13 mouse cellular contexts compared by ENCODE assay signal in genomic region chr1:86343969-86344861, GRCm38 (mm10). TPM values are rescaled to one million over a fixed set of nuclear protein-coding genes. Genes with fewer than 3 reads are reported as not detected.
DNase-seq lines count a peak whose midpoint lies in the region; ATAC-seq and TF ChIP-seq lines count a peak whose summit lies in the region.
"Had no signal": no experiment of that assay in that cellular context is flagged by ENCODE, and none has a peak within 500 bp of the region (broad histone marks: within the 10 kb centered on the region; RNA-seq: fewer than 3 reads in every experiment).

No protein-coding gene starts in this region.

- no peak for TF ChIP-seq RAD21 in MEL (IDR thresholded peaks at IDR 0.05; ENCODE audit: low read depth, low read length)

- no peaks in the 10 kb centered on the region for H3K27me3 ChIP-seq in liver, embryonic 11.5 days (replicated peaks; ENCODE audit: control insufficient read depth, insufficient read depth, low read length)
- H3K27me3 ChIP-seq in MEL (ENCODE audit: control insufficient read depth in 1 of 2, insufficient read depth in 2 of 2, low read length in 2 of 2): no peaks in the 10 kb centered on the region
- H3K27me3 ChIP-seq in splenic B cell, adult 2 months (ENCODE audit: control insufficient read depth, insufficient read depth, low read length, poor library complexity, severe bottlenecking): no peaks in the 10 kb centered on the region
- H3K27me3 ChIP-seq in midbrain, embryonic 10.5 days (ENCODE audit: low read depth, poor library complexity, severe bottlenecking): no peaks in the 10 kb centered on the region
- H3K27me3 ChIP-seq in neural tube, embryonic 15.5 days (replicated peaks): no peaks in the 10 kb centered on the region
- H3K27me3 ChIP-seq in heart, embryonic 10.5 days (ENCODE audit: insufficient read depth, poor library complexity, severe bottlenecking): no peaks in the 10 kb centered on the region
- H3K27me3 ChIP-seq: heart, embryonic 15.5 days; neural tube, embryonic 13.5 days had no signal

- TF ChIP-seq CTCF in MEL (IDR thresholded peaks at IDR 0.05 in 2 of 3, conservative IDR thresholded peaks at IDR 0.05 in 1 of 3; ENCODE audit: control insufficient read depth in 1 of 3, insufficient read depth in 1 of 3, low read depth in 2 of 3, low read length in 3 of 3, poor library complexity in 1 of 3, severe bottlenecking in 1 of 3): no peak

- no peak overlapping the region for H3K4me3 ChIP-seq in liver, embryonic 11.5 days (ENCODE audit: low read depth, low read length)
- H3K4me3 ChIP-seq in MEL (ENCODE audit: control insufficient read depth in 1 of 2, insufficient read depth in 1 of 2, low read depth in 2 of 2, low read length in 2 of 2): no peak overlapping the region
- H3K4me3 ChIP-seq in midbrain, embryonic 10.5 days: no peak overlapping the region
- H3K4me3 ChIP-seq in neural tube, embryonic 15.5 days (replicated peaks): no peak overlapping the region
- no peak overlapping the region for H3K4me3 ChIP-seq in heart, embryonic 10.5 days
- H3K4me3 ChIP-seq: heart, embryonic 15.5 days; neural tube, embryonic 13.5 days had no signal

- no peak for DNase-seq in liver, embryonic 11.5 days (ENCODE audit: low spot score)
- DNase-seq in liver (no peak), MEL (ENCODE audit: low read depth, low spot score) (peak; percentile 85)
- peak; percentile 34 for DNase-seq in lung, postnatal 10 days
- DNase-seq in splenic B cell, adult 2 months (ENCODE audit: low read depth, low spot score): peak; percentile 38
- no peak for DNase-seq in midbrain, embryonic 10.5 days (ENCODE audit: low spot score)
- no peak for DNase-seq in heart, embryonic 10.5 days (ENCODE audit: low spot score)
- DNase-seq: kidney, postnatal 14 days had no signal

- H3K9ac ChIP-seq in liver, embryonic 11.5 days (ENCODE audit: low read depth, low read length): no peak overlapping the region
- no peak overlapping the region for H3K9ac ChIP-seq in MEL (ENCODE audit: control insufficient read depth, low read depth, low read length, poor library complexity, severe bottlenecking)
- H3K9ac ChIP-seq in neural tube, embryonic 15.5 days (replicated peaks): no peak overlapping the region
- H3K9ac ChIP-seq: heart, embryonic 15.5 days; neural tube, embryonic 13.5 days had no signal

- no peaks in the 10 kb centered on the region for H3K4me1 ChIP-seq in liver, embryonic 11.5 days (replicated peaks; ENCODE audit: control insufficient read depth, insufficient read depth, low read length)
- peaks cover 0 to 6% of the 10 kb centered on the region in 2 experiments; a peak in 2 of 4 replicates for H3K4me1 ChIP-seq in MEL (ENCODE audit: control insufficient read depth in 1 of 2, insufficient read depth in 2 of 2, low read length in 2 of 2)
- H3K4me1 ChIP-seq in midbrain, embryonic 10.5 days: no peaks in the 10 kb centered on the region
- H3K4me1 ChIP-seq in neural tube, embryonic 15.5 days: no peaks in the 10 kb centered on the region
- H3K4me1 ChIP-seq in heart, embryonic 10.5 days: no peaks in the 10 kb centered on the region
- H3K4me1 ChIP-seq: heart, embryonic 15.5 days; neural tube, embryonic 13.5 days had no signal

- TF ChIP-seq EP300 in MEL (IDR thresholded peaks at IDR 0.05; ENCODE audit: low read depth in 1 of 2, low read length in 2 of 2): no peak; a peak in 1 of 4 replicates

- peak overlapping the region; percentile 21; the same call in 1 of the 2 replicates for H3K27ac ChIP-seq in liver, embryonic 11.5 days (ENCODE audit: low read depth, low read length)
- H3K27ac ChIP-seq in MEL (ENCODE audit: control insufficient read depth, low read depth, low read length): peak overlapping the region; percentile 66
- H3K27ac ChIP-seq in midbrain, embryonic 10.5 days (replicated peaks): no peak overlapping the region
- no peak overlapping the region for H3K27ac ChIP-seq in neural tube, embryonic 15.5 days (replicated peaks)
- H3K27ac ChIP-seq in heart, embryonic 10.5 days: no peak overlapping the region
- H3K27ac ChIP-seq: heart, embryonic 15.5 days; neural tube, embryonic 13.5 days; stomach, postnatal 0 days had no signal

- H3K4me2 ChIP-seq in liver, embryonic 11.5 days: no peak overlapping the region
- H3K4me2 ChIP-seq in neural tube, embryonic 15.5 days: no peak overlapping the region
- H3K4me2 ChIP-seq: heart, embryonic 15.5 days; neural tube, embryonic 13.5 days had no signal

- no peaks in the 10 kb centered on the region for H3K79me2 ChIP-seq in MEL (ENCODE audit: control insufficient read depth, insufficient read depth, low read length, poor library complexity)

- peak in 1 of 2 experiments; percentile 68; a peak in 2 of 4 replicates for TF ChIP-seq POLR2A in MEL (IDR thresholded peaks at IDR 0.05; ENCODE audit: control insufficient read depth in 1 of 2, insufficient read depth in 1 of 2, low read depth in 1 of 2, low read length in 2 of 2, poor library complexity in 1 of 2)

- 44% methylated on average over 4 of the region's 4 CpGs for WGBS in liver, embryonic 11.5 days
- WGBS in midbrain, embryonic 10.5 days: 82% methylated on average over 4 of the region's 4 CpGs
- WGBS in neural tube, embryonic 15.5 days: 77% methylated on average over 4 of the region's 4 CpGs
- 61% methylated on average over 4 of the region's 4 CpGs for WGBS in heart, embryonic 10.5 days

- no peak for ATAC-seq in liver, embryonic 11.5 days (replicated peaks; ENCODE audit: low FRiP score)
- ATAC-seq in neural tube, embryonic 15.5 days (ENCODE audit: low FRiP score): no peak
- ATAC-seq: hindbrain, embryonic 16.5 days had no signal

- H3K36me3 ChIP-seq in liver, embryonic 11.5 days (ENCODE audit: control insufficient read depth, insufficient read depth, low read length): peaks cover 14% of the 10 kb centered on the region
- peaks cover 11 to 42% of the 10 kb centered on the region in 2 experiments; a peak in 3 of 4 replicates for H3K36me3 ChIP-seq in MEL (ENCODE audit: control insufficient read depth in 1 of 2, insufficient read depth in 2 of 2, low read length in 2 of 2)
- peaks cover 2% of the 10 kb centered on the region for H3K36me3 ChIP-seq in splenic B cell, adult 2 months (ENCODE audit: control insufficient read depth, insufficient read depth, low read length, poor library complexity, severe bottlenecking)
- peaks cover 49% of the 10 kb centered on the region for H3K36me3 ChIP-seq in midbrain, embryonic 10.5 days
- H3K36me3 ChIP-seq in neural tube, embryonic 15.5 days: peaks cover 26% of the 10 kb centered on the region
- peaks cover 30% of the 10 kb centered on the region for H3K36me3 ChIP-seq in heart, embryonic 10.5 days

- H3K9me3 ChIP-seq in liver, embryonic 11.5 days (ENCODE audit: control insufficient read depth, low read length): no peaks in the 10 kb centered on the region
- H3K9me3 ChIP-seq in MEL (replicated peaks; ENCODE audit: insufficient read depth, low read length): no peaks in the 10 kb centered on the region
- H3K9me3 ChIP-seq in midbrain, embryonic 10.5 days (replicated peaks): no peaks in the 10 kb centered on the region
- no peaks in the 10 kb centered on the region for H3K9me3 ChIP-seq in neural tube, embryonic 15.5 days (replicated peaks)
- H3K9me3 ChIP-seq in heart, embryonic 10.5 days: no peaks in the 10 kb centered on the region
- H3K9me3 ChIP-seq: heart, embryonic 15.5 days; neural tube, embryonic 13.5 days had no signal

TF ChIP-seq in MEL, 35 proteins besides CTCF, POLR2A, EP300 and RAD21 (continues in another document):
- TF ChIP-seq MAFK (IDR thresholded peaks at IDR 0.05; ENCODE audit: borderline replicate concordance, low read depth, low read length): no peak
- TF ChIP-seq ZKSCAN1 (IDR thresholded peaks at IDR 0.05; ENCODE audit: low read depth, low read length): no peak
- TF ChIP-seq MEF2A (IDR thresholded peaks at IDR 0.05; ENCODE audit: extremely low read depth, insufficient replicate concordance, low read depth, low read length, poor library complexity, severe bottlenecking): no peak
- no peak for TF ChIP-seq UBTF (IDR thresholded peaks at IDR 0.05; ENCODE audit: borderline replicate concordance, insufficient read depth, low read depth, low read length)
- TF ChIP-seq GABPA (IDR thresholded peaks at IDR 0.05; ENCODE audit: low read depth, low read length): no peak
- peak; percentile 41; the same call in 1 of the 2 replicates for TF ChIP-seq NELFE (IDR thresholded peaks at IDR 0.05; ENCODE audit: low read depth, low read length)
- peak; percentile 73 for TF ChIP-seq ZMIZ1 (IDR thresholded peaks at IDR 0.05; ENCODE audit: low read depth, low read length)
- TF ChIP-seq MAZ (IDR thresholded peaks at IDR 0.05; ENCODE audit: low read depth, low read length): no peak
- no peak for TF ChIP-seq ZC3H11A (IDR thresholded peaks at IDR 0.05; ENCODE audit: low read depth, low read length)
- 0 out of 2 replicates have a peak, but pooled peaks have one; percentile 27 for TF ChIP-seq BHLHE40 (IDR thresholded peaks at IDR 0.05; ENCODE audit: borderline replicate concordance, low read depth, low read length)
- TF ChIP-seq MXI1 (IDR thresholded peaks at IDR 0.05; ENCODE audit: low read depth, low read length): no peak
- TF ChIP-seq NRF1 (IDR thresholded peaks at IDR 0.05; ENCODE audit: insufficient read depth, low read depth, low read length, poor library complexity, severe bottlenecking): no peak
- TF ChIP-seq HCFC1 (IDR thresholded peaks at IDR 0.05; ENCODE audit: low read depth, low read length): peak; percentile 32; the same call in 1 of the 2 replicates
- no peak for TF ChIP-seq JUND (IDR thresholded peaks at IDR 0.05; ENCODE audit: low read depth, low read length)

RNA-seq across cellular contexts. Expression of gene Ncl, which starts 15.0 kb away (rescaled TPM):
- 828 and 901 TPM in 2 replicates for polyA plus RNA-seq in liver, embryonic 11.5 days (2014; fragmentation: Nextera tagmentation; extraction: Ambion mirVana)
- 370 and 422 TPM in 2 replicates for total RNA-seq in MEL (2012; rRNA removed)
- polyA plus RNA-seq in MEL (2012; ENCODE audit: insufficient read depth in 1 of 2, insufficient read length in 2 of 2, low read depth in 1 of 2, low replicate concordance in 2 of 2, missing spikeins in 1 of 2): 1,000 to 10,000 TPM in 1 of 2 experiments, 100 to 1,000 TPM in 1; 246 to 1,708 TPM
- polyA plus RNA-seq in midbrain, embryonic 10.5 days (2016; fragmentation: Nextera tagmentation; extraction: Ambion mirVana): 447 and 502 TPM in 2 replicates
- 189 and 296 TPM in 2 replicates for polyA plus RNA-seq in neural tube, embryonic 15.5 days (2015; fragmentation: Nextera tagmentation; extraction: Ambion mirVana)
- polyA plus RNA-seq in heart, embryonic 10.5 days (2016; fragmentation: Nextera tagmentation; extraction: Ambion mirVana): 345 and 518 TPM in 2 replicates

RNA-seq across cellular contexts. Expression of gene B3gnt7, which starts 41.6 kb away (rescaled TPM):
- polyA plus RNA-seq in liver, embryonic 11.5 days (2014; fragmentation: Nextera tagmentation; extraction: Ambion mirVana): 8.9 TPM in 2 replicates
- total RNA-seq in MEL (2012; rRNA removed): not detected in 2 replicates
- polyA plus RNA-seq in MEL (2012; ENCODE audit: insufficient read depth in 1 of 2, insufficient read length in 2 of 2, low read depth in 1 of 2, low replicate concordance in 2 of 2, missing spikeins in 1 of 2): under 1 TPM in 1 of 2 experiments, not detected in 1; 0.40 TPM
- 3.7 and 4.2 TPM in 2 replicates for polyA plus RNA-seq in midbrain, embryonic 10.5 days (2016; fragmentation: Nextera tagmentation; extraction: Ambion mirVana)
- polyA plus RNA-seq in neural tube, embryonic 15.5 days (2015; fragmentation: Nextera tagmentation; extraction: Ambion mirVana): 7.3 TPM in 2 replicates
- 6.6 and 8.1 TPM in 2 replicates for polyA plus RNA-seq in heart, embryonic 10.5 days (2016; fragmentation: Nextera tagmentation; extraction: Ambion mirVana)

Comparison
In these comparisons a context has a peak if more than half of its experiments do, and no peak if none do; other contexts are left out.
1. DNase-seq: peak in MEL (single experiment), lung, postnatal 10 days (single experiment) and splenic B cell, adult 2 months (single experiment); none in liver, embryonic 11.5 days (single experiment), liver (single experiment), midbrain, embryonic 10.5 days (single experiment) and heart, embryonic 10.5 days (single experiment).
2. H3K27ac ChIP-seq: peak in liver, embryonic 11.5 days (single experiment) and MEL (single experiment); none in midbrain, embryonic 10.5 days (single experiment), neural tube, embryonic 15.5 days (single experiment) and heart, embryonic 10.5 days (single experiment).